Mouse (Mus musculus): ENCODE results near the gene Icam5. TPM values are rescaled to one million over a fixed set of nuclear protein-coding genes. Genes with fewer than 3 reads are reported as not detected.
A peak's percentile ranks its signal among the peaks of the same experiment; 100 is the strongest.

Gene Icam5
- polyA plus RNA-seq, 1 experiment from 2014 or later: 0.63 TPM

DNA sequence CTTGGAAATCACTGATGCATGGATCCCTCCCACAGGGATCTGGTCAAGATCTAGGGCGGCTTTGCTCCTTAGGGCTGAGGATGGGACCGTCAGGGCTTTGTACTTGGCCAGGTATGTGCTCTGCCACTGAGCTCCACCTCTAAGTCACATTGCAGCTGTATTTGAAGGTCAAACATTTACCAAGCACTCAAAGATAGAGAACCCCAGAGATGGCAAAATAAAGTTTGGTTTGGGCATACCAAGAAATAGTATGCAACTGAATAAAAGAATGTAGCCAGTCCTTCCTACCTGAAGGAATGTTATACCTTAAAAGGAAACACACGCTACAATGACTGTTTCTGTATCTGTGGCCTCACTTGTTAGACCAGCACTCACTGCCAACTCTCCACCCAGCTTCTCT lies 10.5 kb upstream of the Icam5 start:
- Histone ChIP-seq H3K4me2 (ENCODE audit: low read length) (no peak overlapping the region), H3K4me3 (ENCODE audit: low read depth, low read length) (no peak overlapping the region), H3K36me3 (ENCODE audit: control insufficient read depth, insufficient read depth, low read length) (no peaks in the 10 kb centered on the region), H3K27ac (ENCODE audit: low read depth, low read length) (no peak overlapping the region), H3K9me3 (replicated peaks; ENCODE audit: control insufficient read depth, low read length) (no peaks in the 10 kb centered on the region), H3K4me1 (ENCODE audit: control insufficient read depth, insufficient read depth, low read length) (no peaks in the 10 kb centered on the region), H3K9ac (ENCODE audit: low read length) (no peak overlapping the region), H3K27me3 (replicated peaks; ENCODE audit: control insufficient read depth, insufficient read depth, low read length) (peaks cover 13% of the 10 kb centered on the region)
- ATAC-seq (no peak), DNase-seq (ENCODE audit: low spot score) (no peak)
- 74% methylated on average over 3 of the region's 3 CpGs for WGBS

DNA sequence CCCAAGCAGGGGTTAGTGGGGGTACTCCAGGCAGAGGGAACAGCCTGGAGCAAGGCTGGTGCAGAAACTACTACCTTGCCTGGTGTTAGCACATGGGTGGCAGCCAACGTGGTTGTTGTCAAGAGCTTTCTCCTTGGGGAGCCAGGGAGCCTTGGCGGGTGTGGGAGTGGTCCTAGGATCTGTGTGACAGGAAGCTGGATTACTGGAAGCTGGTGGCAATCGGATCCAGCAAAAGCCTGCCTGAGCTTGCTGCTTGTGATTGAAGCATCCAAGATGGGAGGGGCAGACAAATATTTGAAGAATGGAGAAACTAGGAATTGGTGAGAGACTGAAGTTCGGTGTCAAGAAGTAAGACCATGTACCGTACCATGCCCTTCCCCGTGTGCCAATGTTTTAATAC lies 9.6 kb upstream of the Icam5 start:
- Histone ChIP-seq H3K27me3 (replicated peaks; ENCODE audit: control insufficient read depth, insufficient read depth, low read length) (peaks cover 4% of the 10 kb centered on the region), H3K9me3 (replicated peaks; ENCODE audit: control insufficient read depth, low read length) (no peaks in the 10 kb centered on the region), H3K4me3 (ENCODE audit: low read depth, low read length) (no peak overlapping the region), H3K27ac (ENCODE audit: low read depth, low read length) (no peak overlapping the region), H3K36me3 (ENCODE audit: control insufficient read depth, insufficient read depth, low read length) (no peaks in the 10 kb centered on the region), H3K4me1 (ENCODE audit: control insufficient read depth, insufficient read depth, low read length) (no peaks in the 10 kb centered on the region), H3K4me2 (ENCODE audit: low read length) (no peak overlapping the region), H3K9ac (ENCODE audit: low read length) (no peak overlapping the region)
- ATAC-seq (no peak), DNase-seq (ENCODE audit: low spot score) (no peak)
- 64% methylated on average over 6 of the region's 6 CpGs for WGBS

DNA sequence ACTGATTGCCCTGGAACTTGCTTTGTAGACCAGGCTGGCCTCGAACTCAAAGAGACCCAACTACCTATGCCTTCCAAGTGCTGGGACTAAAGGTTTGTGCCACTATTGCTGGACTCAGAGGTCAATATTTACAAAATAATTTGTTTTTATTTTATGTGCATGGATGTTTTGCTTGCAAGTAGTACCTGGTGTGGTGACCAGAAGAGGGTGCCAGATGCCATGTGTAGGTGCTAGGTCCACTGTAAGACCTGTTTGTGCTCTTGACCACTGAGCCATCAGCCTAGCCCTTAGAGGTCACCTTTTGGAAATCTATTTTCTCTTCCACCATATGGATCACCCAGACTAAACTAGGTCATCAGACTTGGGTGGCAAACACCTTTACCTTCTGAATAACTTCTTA lies 9.1 kb upstream of the Icam5 start:
- Histone ChIP-seq H3K9ac (ENCODE audit: low read length) (no peak overlapping the region), H3K27me3 (replicated peaks; ENCODE audit: control insufficient read depth, insufficient read depth, low read length) (no peaks in the 10 kb centered on the region)
- no peak for DNase-seq (ENCODE audit: low spot score)

DNA sequence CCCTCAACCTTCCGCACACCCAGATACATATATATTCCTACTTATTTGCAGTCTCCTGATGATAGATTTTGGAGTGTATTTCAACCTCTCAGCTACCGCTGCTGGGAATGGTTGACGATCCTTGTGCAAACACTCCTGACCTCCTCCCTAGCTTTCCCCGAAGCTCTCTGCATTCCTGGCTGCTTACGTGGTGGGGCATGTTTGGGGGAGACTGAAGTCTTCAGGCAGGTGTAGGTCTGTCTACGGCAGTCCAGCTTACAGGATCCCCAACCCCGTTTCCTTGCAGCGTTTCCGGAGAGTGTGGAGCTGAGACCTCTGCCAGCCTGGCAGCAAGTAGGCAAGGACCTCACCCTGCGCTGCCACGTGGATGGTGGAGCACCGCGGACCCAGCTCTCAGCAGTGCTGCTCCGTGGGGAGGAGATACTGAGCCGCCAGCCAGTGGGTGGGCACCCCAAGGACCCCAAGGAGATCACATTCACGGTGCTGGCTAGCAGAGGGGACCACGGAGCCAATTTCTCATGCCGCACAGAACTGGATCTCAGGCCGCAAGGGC lies 6.5 kb upstream of the Icam5 start:
- ATAC-seq: no peak
- Histone ChIP-seq H3K4me2 (ENCODE audit: low read length) (no peak overlapping the region), H3K4me1 (ENCODE audit: control insufficient read depth, insufficient read depth, low read length) (peaks cover 2% of the 10 kb centered on the region; the same call in 1 of the 2 replicates), H3K9ac (ENCODE audit: low read length) (no peak overlapping the region), H3K9me3 (replicated peaks; ENCODE audit: control insufficient read depth, low read length) (no peaks in the 10 kb centered on the region), H3K36me3 (ENCODE audit: control insufficient read depth, insufficient read depth, low read length) (no peaks in the 10 kb centered on the region), H3K4me3 (ENCODE audit: low read depth, low read length) (no peak overlapping the region), H3K27ac (ENCODE audit: low read depth, low read length) (no peak overlapping the region), H3K27me3 (replicated peaks; ENCODE audit: control insufficient read depth, insufficient read depth, low read length) (peaks cover 18% of the 10 kb centered on the region)
- 77% methylated on average over 19 of the region's 19 CpGs for WGBS
- DNase-seq (ENCODE audit: low spot score): no peak

More for the DNA sequence above, 9.1 kb upstream of the Icam5 start:
- Histone ChIP-seq H3K27ac (ENCODE audit: low read depth, low read length) (no peak overlapping the region), H3K9me3 (replicated peaks; ENCODE audit: control insufficient read depth, low read length) (no peaks in the 10 kb centered on the region), H3K4me3 (ENCODE audit: low read depth, low read length) (no peak overlapping the region), H3K36me3 (ENCODE audit: control insufficient read depth, insufficient read depth, low read length) (no peaks in the 10 kb centered on the region), H3K4me1 (ENCODE audit: control insufficient read depth, insufficient read depth, low read length) (no peaks in the 10 kb centered on the region), H3K4me2 (ENCODE audit: low read length) (no peak overlapping the region)
- 65% methylated on average over 1 of the region's 1 CpGs for WGBS
- ATAC-seq: no peak

DNA sequence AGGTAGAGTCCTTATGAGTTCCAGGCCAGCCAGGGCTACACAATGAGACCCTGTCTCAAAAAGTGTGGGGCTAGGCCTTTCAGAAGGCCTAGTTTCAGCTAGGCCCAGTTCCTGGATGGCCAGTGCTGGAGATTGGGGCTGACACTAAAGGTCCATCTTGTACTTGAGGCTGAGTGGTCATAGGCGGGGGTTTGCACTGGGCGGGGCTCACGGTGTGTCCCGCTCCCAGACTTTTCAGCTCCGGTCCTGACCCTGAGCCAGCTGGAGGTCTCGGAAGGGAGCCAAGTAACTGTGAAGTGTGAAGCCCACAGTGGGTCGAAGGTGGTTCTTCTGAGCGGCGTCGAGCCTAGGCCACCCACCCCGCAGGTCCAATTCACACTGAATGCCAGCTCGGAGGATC lies 5.0 kb upstream of the Icam5 start:
- Histone ChIP-seq H3K27me3 (replicated peaks; ENCODE audit: control insufficient read depth, insufficient read depth, low read length) (peaks cover 26% of the 10 kb centered on the region), H3K4me1 (ENCODE audit: control insufficient read depth, insufficient read depth, low read length) (peaks cover 2% of the 10 kb centered on the region; the same call in 1 of the 2 replicates), H3K27ac (ENCODE audit: low read depth, low read length) (no peak overlapping the region), H3K4me3 (ENCODE audit: low read depth, low read length) (no peak overlapping the region), H3K9me3 (replicated peaks; ENCODE audit: control insufficient read depth, low read length) (no peaks in the 10 kb centered on the region), H3K36me3 (ENCODE audit: control insufficient read depth, insufficient read depth, low read length) (no peaks in the 10 kb centered on the region), H3K4me2 (ENCODE audit: low read length) (no peak overlapping the region), H3K9ac (ENCODE audit: low read length) (no peak overlapping the region)
- WGBS: 88% methylated on average over 12 of the region's 12 CpGs
- no peak for DNase-seq (ENCODE audit: low spot score)
- no peak for ATAC-seq

DNA sequence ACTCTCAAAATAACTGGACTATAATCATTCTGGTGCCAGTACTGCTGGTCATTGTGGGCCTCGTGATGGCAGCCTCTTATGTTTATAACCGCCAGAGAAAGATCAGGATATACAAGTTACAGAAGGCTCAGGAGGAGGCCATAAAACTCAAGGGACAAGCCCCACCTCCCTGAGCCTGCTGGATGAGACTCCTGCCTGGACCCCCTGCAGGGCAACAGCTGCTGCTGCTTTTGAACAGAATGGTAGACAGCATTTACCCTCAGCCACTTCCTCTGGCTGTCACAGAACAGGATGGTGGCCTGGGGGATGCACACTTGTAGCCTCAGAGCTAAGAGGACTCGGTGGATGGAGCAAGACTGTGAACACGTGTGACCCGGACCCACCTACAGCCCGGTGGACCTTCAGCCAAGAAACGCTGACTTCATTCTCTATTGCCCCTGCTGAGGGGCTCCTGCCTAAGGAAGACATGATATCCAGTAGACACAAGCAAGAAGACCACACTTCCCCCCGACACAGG lies 4.0 kb upstream of the Icam5 start:
- ATAC-seq (no peak), DNase-seq (ENCODE audit: low spot score) (no peak)
- Histone ChIP-seq H3K4me3 (ENCODE audit: low read depth, low read length) (no peak overlapping the region), H3K4me2 (ENCODE audit: low read length) (no peak overlapping the region), H3K36me3 (ENCODE audit: control insufficient read depth, insufficient read depth, low read length) (no peaks in the 10 kb centered on the region), H3K4me1 (ENCODE audit: control insufficient read depth, insufficient read depth, low read length) (peaks cover 3% of the 10 kb centered on the region), H3K27ac (ENCODE audit: low read depth, low read length) (no peak overlapping the region), H3K27me3 (replicated peaks; ENCODE audit: control insufficient read depth, insufficient read depth, low read length) (peaks cover 35% of the 10 kb centered on the region), H3K9ac (ENCODE audit: low read length) (no peak overlapping the region), H3K9me3 (replicated peaks; ENCODE audit: control insufficient read depth, low read length) (no peaks in the 10 kb centered on the region)
- whole genome bisulfite sequencing: 62% methylated on average over 8 of the region's 8 CpGs

DNA sequence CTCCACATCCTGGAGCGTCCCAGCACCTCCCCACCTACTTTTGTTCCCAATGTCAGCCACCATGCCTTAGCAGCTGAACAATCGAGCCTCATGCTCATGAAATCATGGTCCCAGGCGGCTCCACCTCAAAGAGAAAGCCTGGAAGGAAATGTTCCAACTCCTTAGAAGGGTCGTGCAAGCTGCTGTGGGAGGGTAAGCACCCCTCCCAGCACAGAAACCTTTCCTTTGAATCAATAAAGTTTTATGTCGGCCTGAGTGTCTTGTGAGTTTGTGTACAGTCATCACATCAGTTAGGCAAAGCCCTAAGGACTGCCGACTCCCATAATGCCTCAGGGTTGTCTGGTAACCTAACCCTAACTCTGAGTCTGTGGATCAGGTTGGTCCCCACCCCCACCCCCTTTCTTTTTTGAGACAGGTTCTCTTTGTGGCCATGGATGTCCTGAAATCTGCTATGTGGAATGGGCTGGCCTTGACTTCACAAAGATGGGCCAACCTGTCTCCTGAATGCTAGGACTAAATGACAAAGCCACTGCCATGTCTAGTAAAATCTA lies 3.2 kb upstream of the Icam5 start:
- Histone ChIP-seq H3K4me2 (ENCODE audit: low read length) (no peak overlapping the region), H3K4me3 (ENCODE audit: low read depth, low read length) (no peak overlapping the region), H3K27ac (ENCODE audit: low read depth, low read length) (no peak overlapping the region), H3K27me3 (replicated peaks; ENCODE audit: control insufficient read depth, insufficient read depth, low read length) (peaks cover 44% of the 10 kb centered on the region), H3K9ac (ENCODE audit: low read length) (no peak overlapping the region), H3K4me1 (ENCODE audit: control insufficient read depth, insufficient read depth, low read length) (peaks cover 8% of the 10 kb centered on the region), H3K9me3 (replicated peaks; ENCODE audit: control insufficient read depth, low read length) (no peaks in the 10 kb centered on the region), H3K36me3 (ENCODE audit: control insufficient read depth, insufficient read depth, low read length) (no peaks in the 10 kb centered on the region)
- no peak for ATAC-seq
- no peak for DNase-seq (ENCODE audit: low spot score)
- WGBS: 73% methylated on average over 6 of the region's 6 CpGs

DNA sequence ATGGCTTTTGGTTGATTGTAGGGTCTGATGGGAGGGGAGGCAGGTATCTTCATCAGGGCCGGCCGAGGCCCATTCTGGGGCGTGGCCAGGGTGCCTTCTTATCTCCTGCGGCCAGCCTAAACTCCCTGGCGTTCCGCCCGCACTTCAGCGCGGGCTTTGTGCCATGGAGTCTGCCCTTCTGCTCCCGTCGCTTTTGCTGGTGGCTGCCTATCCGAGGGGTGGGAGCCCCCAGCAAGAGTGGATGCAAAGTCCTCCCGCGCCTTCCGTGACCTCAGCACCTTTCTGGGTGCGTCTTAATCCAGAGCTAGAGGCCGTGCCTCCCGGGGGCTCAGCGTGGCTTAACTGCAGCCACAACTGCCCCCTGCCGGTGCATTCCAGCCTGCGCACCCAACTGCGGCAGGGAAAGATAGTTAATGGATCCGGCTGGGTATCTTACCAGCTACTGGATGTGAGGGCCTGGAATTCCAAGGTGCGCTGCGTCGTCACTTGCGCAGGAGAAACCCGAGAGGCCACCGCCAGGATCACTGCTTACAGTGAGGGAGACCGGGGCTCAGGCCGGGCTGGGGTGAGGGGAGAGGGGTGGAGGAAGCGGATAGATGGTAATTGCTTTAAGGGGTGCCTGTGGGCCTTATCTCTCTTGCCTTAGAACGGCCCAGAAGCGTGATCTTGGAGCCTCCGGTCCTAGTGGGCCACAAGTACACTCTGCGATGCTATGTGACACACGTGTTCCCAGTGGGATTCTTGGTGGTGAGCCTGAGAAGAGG lies 2.4 kb upstream of the Icam5 start, which contains the start of gene Icam4:
TSS of gene Icam4 (plus strand) at position 83 of the 764 bp plus-strand sequence.
- no peak within 1 kb of the TSS for H3K27ac ChIP-seq (ENCODE audit: low read depth, low read length)
- peak within 1 kb of the TSS; percentile 94 for H3K4me2 ChIP-seq (ENCODE audit: low read length)
- H3K4me1 ChIP-seq (ENCODE audit: control insufficient read depth, insufficient read depth, low read length): peaks cover 8% of the 10 kb centered on the region
- H3K9me3 ChIP-seq (replicated peaks; ENCODE audit: control insufficient read depth, low read length): no peaks in the 10 kb centered on the region
- 3% methylated on average over 37 of the region's 37 CpGs for WGBS
- ATAC-seq: 0 out of 2 replicates have a peak, but pooled peaks have one; percentile 6
- peak within 1 kb of the TSS; percentile 8; the same call in 1 of the 2 replicates for H3K4me3 ChIP-seq (ENCODE audit: low read depth, low read length)
- peak; percentile 64 for DNase-seq (ENCODE audit: low spot score)
- H3K9ac ChIP-seq (ENCODE audit: low read length): peak within 1 kb of the TSS; percentile 5; the same call in 1 of the 2 replicates
- no peaks in the 10 kb centered on the region for H3K36me3 ChIP-seq (ENCODE audit: control insufficient read depth, insufficient read depth, low read length)
- peaks cover 49% of the 10 kb centered on the region for H3K27me3 ChIP-seq (replicated peaks; ENCODE audit: control insufficient read depth, insufficient read depth, low read length)
